Mouse (Mus musculus): ENCODE measurements around the gene Gm9639. TPM values are rescaled to one million over a fixed set of nuclear protein-coding genes. Genes with fewer than 3 reads are reported as not detected.

The Gm9639 gene
- total RNA-seq (2012; rRNA removed) (not detected in 2 replicates), total RNA-seq (2014; rRNA removed) (not detected in 2 replicates), polyA plus RNA-seq (2012; ENCODE audit: insufficient read length, low read depth) (not detected in 2 replicates)

DNA sequence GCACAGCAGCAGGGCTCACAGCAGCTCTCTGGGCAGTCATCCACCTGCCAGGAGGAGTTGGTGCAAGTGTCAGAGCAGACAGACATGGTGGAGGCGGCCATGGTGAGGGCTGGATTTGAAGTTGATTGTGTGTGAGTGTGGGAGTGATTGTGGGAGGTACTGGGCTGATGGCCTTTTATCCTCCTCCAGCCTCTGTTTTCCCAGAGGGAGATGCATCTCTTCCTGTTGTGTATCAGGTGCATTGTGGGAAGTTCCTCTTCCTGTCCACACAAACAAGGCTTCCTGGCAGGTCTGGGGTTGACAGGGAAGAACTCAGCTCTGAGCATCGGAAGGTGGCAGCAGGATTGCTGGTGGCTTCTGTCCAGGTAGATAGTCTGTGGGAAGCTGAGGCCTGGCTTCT is at the start of gene Gm9639:
Gene Gm9639, minus strand, starts transcription at position 101 of the 400 bp plus-strand sequence.
- H3K9me3 ChIP-seq (replicated peaks; ENCODE audit: low read length), result no peaks in the 10 kb centered on the region
- no peak within 1 kb of the TSS for H3K4me2 ChIP-seq (ENCODE audit: insufficient read depth, low read depth, poor library complexity, severe bottlenecking)
- in situ Hi-C loops (cut with MboI; ENCODE audit: low pct_ligation_motif_present, low pct_unique_long_range_greater_than_20kb, low sequenced_read_pairs), result no loop called here
- no peak within 1 kb of the TSS for H3K4me3 ChIP-seq (replicated peaks in 1 of 3; ENCODE audit: low read depth in 2 of 3, low read length in 2 of 3, poor library complexity in 1 of 3)
- H3K79me2 ChIP-seq (replicated peaks; ENCODE audit: control insufficient read depth, extremely low read depth, insufficient read depth, poor library complexity, severe bottlenecking), result no peaks in the 10 kb centered on the region
- no peak for DNase-seq (ENCODE audit: extremely low read depth)
- H3K4me1 ChIP-seq (ENCODE audit: control insufficient read depth in 1 of 2, insufficient read depth in 2 of 2), result no peaks in the 10 kb centered on the region
- H3K9ac ChIP-seq (ENCODE audit: insufficient read depth, low read depth), result no peak within 1 kb of the TSS
- TF ChIP-seq USF2 (conservative IDR thresholded peaks at IDR 0.05; ENCODE audit: low read depth, low read length), result no peak
- no peak for TF ChIP-seq IRF4 (IDR thresholded peaks at IDR 0.05; ENCODE audit: low read depth, low read length)
- no peak for TF ChIP-seq UBTF (IDR thresholded peaks at IDR 0.05; ENCODE audit: low read depth, low read length)
- no peak for TF ChIP-seq MXI1 (IDR thresholded peaks at IDR 0.05; ENCODE audit: low read depth, low read length)
- TF ChIP-seq HCFC1 (IDR thresholded peaks at IDR 0.05; ENCODE audit: low read depth, low read length), result no peak
- TF ChIP-seq CTCF (conservative IDR thresholded peaks at IDR 0.05 in 1 of 2, IDR thresholded peaks at IDR 0.05 in 1 of 2; ENCODE audit: low read depth in 2 of 2, low read length in 2 of 2), result no peak
- no peak for TF ChIP-seq SMC3 (IDR thresholded peaks at IDR 0.05; ENCODE audit: low read depth, low read length)
- no peak for TF ChIP-seq ZKSCAN1 (IDR thresholded peaks at IDR 0.05; ENCODE audit: borderline replicate concordance, low read depth, low read length)
- no peak for TF ChIP-seq MAZ (IDR thresholded peaks at IDR 0.05; ENCODE audit: low read depth, low read length)
- TF ChIP-seq SIN3A (IDR thresholded peaks at IDR 0.05; ENCODE audit: low read length), result no peak
- TF ChIP-seq JUND (conservative IDR thresholded peaks at IDR 0.05; ENCODE audit: low read depth, low read length), result no peak
- no peak for TF ChIP-seq CHD1 (IDR thresholded peaks at IDR 0.05; ENCODE audit: low read depth, low read length)
- TF ChIP-seq E2F4 (IDR thresholded peaks at IDR 0.05; ENCODE audit: insufficient replicate concordance, low read depth, low read length), result no peak
- TF ChIP-seq MYC (IDR thresholded peaks at IDR 0.05; ENCODE audit: low read depth, low read length), result no peak
- no peak for TF ChIP-seq RAD21 (IDR thresholded peaks at IDR 0.05; ENCODE audit: low read depth, low read length)
- no peaks in the 10 kb centered on the region for H3K36me3 ChIP-seq (replicated peaks in 1 of 2; ENCODE audit: control insufficient read depth in 1 of 2, insufficient read depth in 1 of 2, low read length in 1 of 2)
- peaks cover 50% of the 10 kb centered on the region for H3K27me3 ChIP-seq (replicated peaks)
- dilution Hi-C loops (cut with MboI; ENCODE audit: extremely low pct_ligation_motif_present, extremely low pct_unique_long_range_greater_than_20kb, low sequenced_read_pairs), result no loop called here
- H3K27ac ChIP-seq (ENCODE audit: insufficient read depth, low read depth), result no peak within 1 kb of the TSS; the same call in 1 of the 2 replicates

DNA sequence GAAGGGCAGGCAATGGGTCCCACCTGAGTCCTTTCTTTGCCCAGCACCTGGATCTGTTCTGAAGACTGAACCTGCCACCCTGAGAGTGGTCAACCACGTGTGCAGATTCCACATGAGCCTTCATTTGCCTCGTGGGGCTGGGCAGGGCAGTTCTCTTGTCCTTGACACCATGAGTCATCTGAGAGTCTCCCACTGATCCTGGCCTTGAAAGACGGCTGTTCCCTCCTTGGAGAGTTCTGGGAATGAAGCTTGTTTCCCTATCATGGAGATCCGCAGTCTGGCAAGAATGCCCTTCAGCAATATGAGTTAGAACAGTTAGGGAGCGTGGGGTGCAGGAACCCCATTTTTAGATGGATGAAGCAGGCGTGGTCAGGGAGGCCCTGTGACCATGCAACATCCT is 44.1 kb upstream of the Gm9639 start:
- H3K36me3 ChIP-seq (replicated peaks in 1 of 2; ENCODE audit: control insufficient read depth in 1 of 2, insufficient read depth in 1 of 2, low read length in 1 of 2), result no peaks in the 10 kb centered on the region
- H3K4me1 ChIP-seq (ENCODE audit: control insufficient read depth in 1 of 2, insufficient read depth in 2 of 2), result no peaks in the 10 kb centered on the region
- peaks cover 14% of the 10 kb centered on the region for H3K9me3 ChIP-seq (replicated peaks; ENCODE audit: low read length)
- no peaks in the 10 kb centered on the region for H3K79me2 ChIP-seq (replicated peaks; ENCODE audit: control insufficient read depth, extremely low read depth, insufficient read depth, poor library complexity, severe bottlenecking)
- no peak overlapping the region for H3K4me2 ChIP-seq (ENCODE audit: insufficient read depth, low read depth, poor library complexity, severe bottlenecking)
- no peak overlapping the region for H3K9ac ChIP-seq (ENCODE audit: insufficient read depth, low read depth)
- TF ChIP-seq ZKSCAN1 (IDR thresholded peaks at IDR 0.05; ENCODE audit: borderline replicate concordance, low read depth, low read length), result no peak
- TF ChIP-seq NRF1 (IDR thresholded peaks at IDR 0.05; ENCODE audit: low read depth, low read length), result no peak
- TF ChIP-seq POLR2AphosphoS2 (IDR thresholded peaks at IDR 0.05; ENCODE audit: low read depth, low read length), result no peak
- no peak for TF ChIP-seq MYC (IDR thresholded peaks at IDR 0.05; ENCODE audit: low read depth, low read length)
- TF ChIP-seq CHD2 (IDR thresholded peaks at IDR 0.05; ENCODE audit: low read length), result no peak
- TF ChIP-seq E2F4 (IDR thresholded peaks at IDR 0.05; ENCODE audit: insufficient replicate concordance, low read depth, low read length), result no peak
- TF ChIP-seq HCFC1 (IDR thresholded peaks at IDR 0.05; ENCODE audit: low read depth, low read length), result no peak
- no peak for TF ChIP-seq ZMIZ1 (IDR thresholded peaks at IDR 0.05; ENCODE audit: low read depth, low read length)
- no peak for TF ChIP-seq JUND (conservative IDR thresholded peaks at IDR 0.05; ENCODE audit: low read depth, low read length)
- no peak for TF ChIP-seq ZNF384 (IDR thresholded peaks at IDR 0.05; ENCODE audit: low read depth, low read length)
- TF ChIP-seq MXI1 (IDR thresholded peaks at IDR 0.05; ENCODE audit: low read depth, low read length), result no peak
- TF ChIP-seq RCOR1 (conservative IDR thresholded peaks at IDR 0.05; ENCODE audit: low read depth, low read length), result no peak
- TF ChIP-seq IRF4 (IDR thresholded peaks at IDR 0.05; ENCODE audit: low read depth, low read length), result no peak
- TF ChIP-seq SMC3 (IDR thresholded peaks at IDR 0.05; ENCODE audit: low read depth, low read length), result no peak
- no peak for TF ChIP-seq TBP (conservative IDR thresholded peaks at IDR 0.05; ENCODE audit: low read depth, low read length)
- no peak for TF ChIP-seq TCF12 (IDR thresholded peaks at IDR 0.05; ENCODE audit: low read depth, low read length)
- no peak for TF ChIP-seq POLR2A (IDR thresholded peaks at IDR 0.05; ENCODE audit: low read depth, low read length)
- TF ChIP-seq GABPA (IDR thresholded peaks at IDR 0.05; ENCODE audit: insufficient replicate concordance, low read depth, low read length), result no peak
- no peak for TF ChIP-seq USF1 (IDR thresholded peaks at IDR 0.05; ENCODE audit: low read depth, low read length)
- H3K27ac ChIP-seq (ENCODE audit: insufficient read depth, low read depth), result no peak overlapping the region
- no peak overlapping the region for H3K4me3 ChIP-seq (replicated peaks in 1 of 3; ENCODE audit: low read depth in 2 of 3, low read length in 2 of 3, poor library complexity in 1 of 3)
- in situ Hi-C loops (cut with MboI; ENCODE audit: low pct_ligation_motif_present, low pct_unique_long_range_greater_than_20kb, low sequenced_read_pairs), result no loop called here
- DNase-seq (ENCODE audit: extremely low read depth), result no peak
- H3K27me3 ChIP-seq (replicated peaks), result peaks cover 59% of the 10 kb centered on the region
- dilution Hi-C loops (cut with MboI; ENCODE audit: extremely low pct_ligation_motif_present, extremely low pct_unique_long_range_greater_than_20kb, low sequenced_read_pairs), result no loop called here
